Mouse (Mus musculus) right cerebral cortex, postnatal 25 days (tissue): Measurements from ENCODE around the gene Tkt.
A peak's percentile ranks its signal among the peaks of the same experiment; 100 is the strongest.
"Not testable (repeated sequence)": the region's sequence is repeated elsewhere in the genome, so short reads cannot be mapped to it uniquely, and the experiment has no call there.

Source experiments
- DNase-seq: peaks from one replicate; pipeline ENCODE4 v3.0.0; 2022

The Tkt gene

GRCm38 (mm10) chr14:30548131-30548720 is at the start of gene Tkt:
TSS of gene Tkt (plus strand) at chr14:30548359.
- peak; percentile 58 for DNase-seq

GRCm38 (mm10) chr14:30504990-30505389 is 43.2 kb upstream of the Tkt start:
- no peak for DNase-seq

GRCm38 (mm10) chr14:30510214-30510763 is 37.9 kb upstream of the Tkt start:
- no peak for DNase-seq

GRCm38 (mm10) chr14:30512896-30513295 is 35.3 kb upstream of the Tkt start:
- DNase-seq, result no peak

DNA sequence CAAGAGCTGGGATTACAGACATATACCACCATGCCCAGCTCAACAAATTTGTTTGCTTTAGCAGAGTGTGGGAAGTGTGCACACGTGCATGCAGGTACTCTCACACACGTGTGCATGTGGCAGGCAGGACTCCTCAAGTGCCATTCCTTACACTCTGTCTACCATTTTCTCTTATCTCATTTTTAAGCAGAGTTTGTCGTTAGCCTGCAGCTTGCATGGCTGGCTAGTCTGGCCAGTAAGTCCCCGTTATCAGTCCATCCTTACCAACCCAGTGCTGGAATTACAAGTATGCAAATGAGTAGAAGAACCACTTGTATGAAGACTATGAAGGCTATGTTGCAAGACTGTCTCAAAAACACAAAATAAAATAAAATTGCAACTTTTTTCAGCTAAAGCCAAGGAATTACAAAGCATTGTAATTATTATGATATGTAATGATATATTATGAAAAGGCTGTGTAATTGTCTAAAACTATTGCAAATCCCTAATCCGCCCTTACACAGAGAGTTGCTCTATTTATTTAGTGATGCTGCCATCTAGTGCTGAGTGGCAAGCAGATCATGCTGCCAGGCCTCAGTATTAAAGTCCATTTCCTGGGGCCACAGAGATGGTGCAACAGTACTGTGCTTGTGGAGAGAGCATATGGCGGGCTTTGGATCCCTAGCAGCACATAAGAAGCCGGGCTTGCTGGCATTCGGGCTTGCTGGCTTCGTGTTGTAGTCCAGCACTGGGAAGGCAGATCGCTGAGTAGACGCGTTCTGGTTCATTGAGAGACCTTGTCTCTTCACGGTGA is 32.0 kb upstream of the Tkt start:
- DNase-seq, result no peak

DNA sequence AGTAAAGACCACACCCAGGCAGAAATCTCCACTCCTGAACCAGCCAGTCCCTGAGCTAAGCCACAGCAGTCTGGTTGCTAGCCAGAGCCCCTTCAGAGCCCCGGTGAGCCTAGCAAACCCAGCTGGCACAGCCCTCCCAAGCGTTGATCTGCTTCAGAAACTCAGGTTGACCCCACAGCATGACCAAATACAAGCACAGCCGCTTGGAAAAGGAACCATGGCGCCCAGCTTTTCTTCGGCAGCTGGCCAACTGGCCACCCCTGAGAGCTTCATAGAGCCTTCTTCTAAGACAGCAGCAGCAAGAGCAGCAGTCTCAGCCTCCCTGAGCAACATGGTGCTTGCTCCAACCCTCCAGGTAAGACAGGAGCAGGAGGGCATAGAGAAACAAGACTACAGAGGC is 28.8 kb upstream of the Tkt start:
- DNase-seq, result no peak

DNA sequence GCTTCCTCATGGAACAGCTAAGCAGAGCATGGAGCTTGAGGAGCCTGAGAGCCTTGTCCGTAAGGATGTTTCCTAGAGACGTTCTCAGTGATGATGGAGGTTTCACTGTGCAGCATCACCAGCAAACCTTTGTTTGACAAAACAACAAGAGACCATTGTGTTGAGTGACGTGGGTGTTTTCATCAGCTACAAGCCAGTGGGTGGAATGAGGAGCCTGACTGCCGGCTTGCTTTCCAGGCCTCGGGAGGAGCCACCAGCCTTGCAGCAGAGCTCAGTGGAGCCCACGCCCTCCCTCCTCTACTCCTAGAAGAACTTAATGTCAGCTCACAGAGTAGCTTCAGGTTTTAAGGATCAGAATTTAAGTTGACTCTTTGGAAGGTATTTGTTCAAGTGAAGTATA is 24.8 kb upstream of the Tkt start:
- peak; percentile 26 for DNase-seq

DNA sequence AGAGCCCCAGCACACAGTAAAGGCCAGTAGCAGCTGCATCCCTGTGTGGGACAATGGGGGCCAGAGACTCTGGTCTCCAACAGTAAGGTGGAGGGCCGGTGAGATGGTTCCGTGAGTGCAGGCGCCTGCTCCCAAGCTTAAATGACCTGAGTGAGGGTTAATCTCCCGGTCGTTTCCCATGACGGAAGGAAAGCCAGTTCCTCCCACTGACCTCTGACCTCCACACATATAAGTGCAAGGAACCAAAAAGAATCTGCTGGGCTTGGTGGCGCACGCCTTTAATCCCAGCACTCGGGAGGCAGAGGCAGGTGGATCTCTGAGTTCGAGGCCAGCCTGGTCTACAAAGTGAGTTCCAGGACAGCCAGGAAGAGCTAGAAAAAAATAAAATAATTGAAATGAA is 19.8 kb upstream of the Tkt start:
- no peak for DNase-seq

GRCm38 (mm10) chr14:30528961-30529360 is 19.2 kb upstream of the Tkt start:
- DNase-seq, result no peak

DNA sequence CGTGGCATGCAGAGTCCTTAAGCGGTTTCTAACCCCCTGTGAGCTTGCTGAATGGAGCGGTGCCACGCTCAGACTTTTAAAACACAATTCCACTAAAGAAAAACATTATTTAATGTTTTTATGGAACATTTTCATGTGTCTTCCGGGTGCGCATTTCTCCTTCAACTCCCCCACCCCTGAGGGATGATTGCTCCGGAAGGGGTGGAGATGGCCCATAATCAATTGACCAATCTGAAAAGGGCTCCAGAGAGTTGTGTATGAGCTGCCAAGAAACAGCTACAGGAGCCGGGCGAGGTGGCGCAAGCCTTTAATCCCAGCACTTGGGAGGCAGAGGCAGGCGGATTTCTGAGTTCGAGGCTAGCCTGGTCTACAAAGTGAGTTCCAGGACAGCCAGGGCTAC is 18.7 kb upstream of the Tkt start:
- DNase-seq, result no peak

GRCm38 (mm10) chr14:30530726-30531269 is 17.4 kb upstream of the Tkt start:
- no peak for DNase-seq

GRCm38 (mm10) chr14:30531431-30531830 is 16.7 kb upstream of the Tkt start:
- no peak for DNase-seq

GRCm38 (mm10) chr14:30531896-30532295 is 16.3 kb upstream of the Tkt start:
- no peak for DNase-seq

DNA sequence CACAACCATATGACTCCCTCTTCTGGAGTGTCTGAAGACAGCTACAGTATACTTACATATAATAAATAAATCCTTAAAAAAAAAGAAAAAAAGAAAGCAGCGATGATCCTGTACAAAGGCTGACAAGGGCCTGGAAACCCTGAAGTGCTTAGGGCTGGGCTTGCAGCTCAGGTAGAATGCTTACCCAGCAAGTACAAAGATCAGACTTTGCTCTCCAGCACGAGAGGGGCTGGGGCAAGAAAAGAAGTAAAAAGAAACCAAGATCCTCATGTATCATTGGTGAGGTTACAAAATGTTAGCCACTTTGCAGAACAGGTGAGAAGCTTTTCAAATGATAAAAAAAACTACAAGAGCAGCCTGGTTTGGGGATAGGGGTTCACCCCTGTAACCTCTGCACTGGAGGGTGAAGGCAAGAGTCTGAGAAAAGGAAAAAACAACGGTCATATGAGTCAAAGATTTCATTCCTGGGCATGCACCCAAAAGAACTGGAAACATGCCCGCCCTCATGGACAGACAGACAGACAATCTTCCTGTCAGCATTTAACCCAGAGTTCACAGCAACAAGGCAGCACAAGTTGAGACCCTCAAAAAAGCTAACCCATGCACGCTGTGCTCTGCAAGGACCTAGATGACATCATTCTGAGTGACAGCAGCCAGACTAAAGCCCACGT is 14.2 kb upstream of the Tkt start:
- no peak for DNase-seq

GRCm38 (mm10) chr14:30541541-30541940 is 6.6 kb upstream of the Tkt start:
- peak; percentile 25 for DNase-seq

DNA sequence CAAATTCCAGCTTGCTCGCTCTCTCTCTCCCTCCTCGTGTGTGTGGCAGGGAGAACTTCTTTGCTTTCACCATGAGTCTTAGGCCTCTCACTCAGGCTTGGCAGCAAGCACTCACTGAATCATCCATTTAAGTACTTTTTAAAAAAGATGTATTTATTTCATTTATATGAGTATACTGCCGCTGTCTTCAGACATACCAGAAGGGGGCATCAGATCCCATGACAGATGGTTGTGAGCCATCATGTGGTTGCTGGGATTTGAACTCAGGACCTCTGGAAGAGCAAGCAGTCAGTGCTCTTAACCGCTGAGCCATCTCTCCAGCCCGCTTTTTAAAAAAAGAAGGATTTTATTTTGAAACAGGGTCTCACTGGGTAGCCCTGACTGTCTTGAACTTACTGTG is 4.8 kb upstream of the Tkt start:
- DNase-seq, result not testable (repeated sequence)

- peak; percentile 89 for DNase-seq
Measured at GRCm38 (mm10) chr14:30548965-30549776, 1.0 kb downstream of the Tkt start.

- no peak for DNase-seq
Measured at GRCm38 (mm10) chr14:30549777-30550149, 1.6 kb downstream of the Tkt start.

DNA sequence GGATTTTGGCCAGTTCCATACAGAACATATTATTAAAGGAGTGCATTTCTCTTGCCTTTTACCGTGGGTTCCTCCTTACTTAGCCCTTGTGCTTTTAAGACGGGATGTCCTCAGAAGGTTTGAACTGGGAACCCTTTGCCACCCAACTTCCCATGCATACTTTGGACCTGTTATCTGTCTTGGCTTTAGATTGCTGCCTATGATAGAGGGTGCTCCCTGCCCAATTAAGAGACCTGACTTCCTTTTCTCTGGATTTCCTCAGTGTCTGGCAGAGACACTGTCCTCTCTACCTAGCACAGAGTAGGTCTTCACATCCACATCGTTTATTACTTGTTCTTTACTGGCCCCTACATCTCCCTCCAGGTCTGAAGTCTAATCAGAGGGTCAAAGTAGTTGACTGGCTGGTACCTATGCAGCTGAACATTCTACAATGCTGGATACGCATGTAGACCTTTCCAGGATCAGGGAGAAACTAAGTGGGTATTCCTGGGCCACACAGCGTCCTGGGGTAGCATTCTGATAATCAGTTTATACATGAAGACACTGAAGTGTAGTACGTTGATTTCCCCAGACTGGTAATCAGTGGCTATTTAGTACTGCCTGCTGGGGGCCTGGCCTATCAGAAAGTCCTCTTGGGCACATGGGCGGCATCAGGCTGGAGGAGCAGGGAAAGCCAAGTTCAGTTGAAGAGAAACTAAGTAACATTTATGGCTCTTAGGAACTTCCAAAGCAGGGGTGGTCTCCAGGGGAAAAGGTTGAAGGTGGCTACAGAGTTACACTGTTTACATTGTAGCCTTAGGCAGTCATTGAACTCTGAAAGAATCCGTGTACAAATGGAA is 2.3 kb downstream of the Tkt start:
- no peak for DNase-seq

DNA sequence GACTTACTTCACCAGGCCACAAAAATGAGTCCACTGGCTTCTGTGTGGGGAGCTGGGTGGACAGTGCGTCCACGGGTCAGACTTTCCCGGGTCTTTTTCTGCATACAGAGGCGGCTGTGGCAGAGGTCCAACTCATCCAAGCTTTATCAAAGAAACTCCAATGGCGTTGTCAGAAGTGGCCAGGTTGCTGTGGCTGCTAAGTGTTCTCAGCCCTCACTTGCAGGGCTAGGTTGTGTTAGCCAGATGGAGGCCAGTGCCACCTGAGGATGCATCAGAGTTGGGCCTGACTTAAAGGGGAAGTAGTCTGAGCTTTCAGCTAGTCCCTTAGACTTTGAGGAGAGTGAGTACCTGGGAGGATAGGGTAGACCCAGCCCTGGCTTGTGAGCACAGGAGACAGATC is 3.4 kb downstream of the Tkt start:
- DNase-seq, result no peak

- no peak for DNase-seq
Measured at GRCm38 (mm10) chr14:30551981-30552380, 3.8 kb downstream of the Tkt start.

- no peak for DNase-seq
Measured at GRCm38 (mm10) chr14:30553185-30553584, 5.0 kb downstream of the Tkt start.
